Mouse (Mus musculus) thymus, postnatal 14 days (tissue): Measurements from ENCODE around the gene Egfl7.

Experiments used
- DNase-seq: peaks from one replicate; pipeline ENCODE4 v3.0.0; 2021

The Egfl7 gene

DNA sequence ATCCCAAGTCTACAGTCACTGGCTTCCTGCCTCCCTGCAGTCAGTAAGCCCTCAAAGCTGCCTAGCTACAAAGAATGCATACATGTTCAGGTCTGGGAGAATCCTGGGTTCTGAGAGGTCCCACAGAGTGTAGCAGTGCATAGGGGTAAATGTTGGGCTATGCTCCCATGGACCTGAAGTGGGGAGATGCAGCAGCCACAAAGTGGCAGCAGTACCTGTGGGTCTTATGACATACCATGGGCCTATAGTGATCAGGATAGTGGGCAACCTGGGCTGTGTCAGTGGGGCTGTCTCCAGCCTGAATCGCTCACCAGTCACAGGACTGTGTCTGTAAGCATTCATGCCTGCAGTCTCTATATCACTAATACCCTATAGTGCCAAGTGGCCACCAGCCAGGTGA lies at the start of gene Egfl7:
TSS of gene Egfl7 (plus strand) at position 301 of the 400 bp plus-strand sequence.
- no peak for DNase-seq

DNA sequence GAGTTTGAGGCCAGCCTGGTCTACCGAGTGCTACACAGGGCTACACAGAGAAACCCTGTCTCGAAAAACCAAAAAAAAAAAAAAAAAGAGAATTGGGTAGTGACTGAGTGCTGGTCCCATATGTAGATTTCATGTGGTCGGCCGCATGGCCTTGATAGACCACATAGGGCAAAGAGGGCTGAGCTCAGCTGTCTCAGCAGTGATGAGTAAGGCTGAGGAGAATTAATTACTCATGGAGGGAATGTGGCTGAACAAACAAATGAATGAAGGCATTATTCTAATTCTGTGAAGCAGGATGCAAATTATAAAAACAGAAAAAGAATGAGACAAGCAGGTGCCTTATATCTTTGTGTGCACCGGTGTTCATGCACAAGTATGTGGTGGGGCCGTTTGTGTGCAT lies 48.0 kb upstream of the Egfl7 start:
- no peak for DNase-seq

DNA sequence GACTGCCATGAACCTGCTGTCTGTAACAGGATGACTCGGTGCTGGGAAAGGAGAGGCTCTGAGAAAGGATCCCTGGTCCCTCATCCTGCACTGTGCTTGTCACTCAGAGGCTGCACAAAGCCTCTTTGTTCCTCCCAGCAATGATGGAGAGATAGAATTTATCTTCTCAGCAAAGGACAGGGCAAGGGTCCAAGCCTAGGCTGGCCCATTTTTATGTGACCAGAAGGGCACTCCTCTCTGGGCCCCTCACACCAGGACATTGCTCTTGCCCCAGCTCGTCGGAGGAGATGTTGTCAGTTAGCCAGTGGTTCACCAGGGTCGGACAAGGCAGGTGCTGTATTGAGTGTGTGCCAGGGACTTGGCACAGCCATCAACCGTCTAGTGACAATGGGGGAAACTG lies 46.6 kb upstream of the Egfl7 start:
- DNase-seq: no peak

DNA sequence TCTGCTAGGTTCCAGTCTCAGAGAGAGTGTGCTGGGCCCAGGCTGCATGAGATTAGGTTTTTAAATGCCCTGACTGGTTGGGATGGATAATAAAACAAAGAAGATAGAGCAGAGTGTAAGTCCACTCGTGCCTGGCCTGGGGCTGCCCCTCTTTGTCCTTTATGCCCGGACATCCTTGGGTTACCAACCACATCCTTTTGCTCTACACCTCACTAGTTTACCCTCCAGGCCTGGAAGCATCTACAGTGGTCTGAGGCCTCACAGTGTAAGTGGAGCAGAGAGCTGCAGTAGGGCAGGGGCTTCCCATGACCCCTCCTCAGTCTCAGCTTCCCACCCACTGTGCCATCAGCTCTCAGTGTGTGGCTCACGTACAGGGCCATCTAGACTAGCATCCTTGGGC lies 45.7 kb upstream of the Egfl7 start:
- DNase-seq: no peak

DNA sequence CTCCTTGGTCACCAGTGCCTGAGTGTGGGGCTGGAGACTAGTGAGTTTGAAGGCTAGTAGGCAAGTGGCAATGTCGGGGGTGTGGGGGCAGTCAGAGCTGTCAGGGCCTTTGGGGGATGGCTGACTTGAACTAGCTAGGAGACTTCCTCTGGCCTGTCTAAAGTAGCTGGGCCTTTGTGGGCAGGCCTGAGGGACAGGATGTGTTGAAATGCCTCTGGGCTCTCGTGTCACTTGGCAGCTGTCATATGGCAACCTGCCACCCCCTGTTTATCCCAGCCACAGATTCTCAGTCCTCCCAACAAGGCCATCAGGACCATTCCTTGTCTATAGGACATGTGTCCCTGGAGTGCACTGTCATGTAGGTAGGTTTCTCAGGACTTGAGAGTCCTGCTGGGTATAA lies 45.2 kb upstream of the Egfl7 start:
- no peak for DNase-seq

DNA sequence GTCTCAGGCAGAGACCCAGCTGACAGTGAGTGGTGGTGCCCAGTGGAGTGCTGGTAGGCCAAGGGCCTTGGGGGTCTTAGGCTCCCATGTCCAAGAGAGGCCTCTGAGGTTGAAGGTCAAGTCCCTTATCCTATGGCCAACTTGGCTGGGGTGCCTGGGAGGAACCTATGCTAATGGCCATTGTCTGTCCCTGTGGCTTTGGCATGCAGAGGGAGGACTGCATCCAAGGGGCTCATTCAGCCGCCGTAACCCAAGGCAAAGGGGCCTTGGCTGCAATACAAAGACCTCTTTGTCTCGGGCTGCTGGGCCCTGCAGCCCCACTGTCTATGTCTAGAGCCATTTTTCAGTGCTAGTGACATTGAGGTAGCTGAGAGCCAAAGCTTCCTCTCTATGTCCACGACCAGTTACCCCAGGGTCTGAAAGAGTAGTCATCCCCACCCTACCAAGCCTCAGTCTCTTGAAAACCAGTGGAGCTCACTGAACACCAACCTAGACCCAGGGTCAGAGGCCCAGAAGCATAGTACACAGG lies 44.2 kb upstream of the Egfl7 start:
- DNase-seq: no peak

DNA sequence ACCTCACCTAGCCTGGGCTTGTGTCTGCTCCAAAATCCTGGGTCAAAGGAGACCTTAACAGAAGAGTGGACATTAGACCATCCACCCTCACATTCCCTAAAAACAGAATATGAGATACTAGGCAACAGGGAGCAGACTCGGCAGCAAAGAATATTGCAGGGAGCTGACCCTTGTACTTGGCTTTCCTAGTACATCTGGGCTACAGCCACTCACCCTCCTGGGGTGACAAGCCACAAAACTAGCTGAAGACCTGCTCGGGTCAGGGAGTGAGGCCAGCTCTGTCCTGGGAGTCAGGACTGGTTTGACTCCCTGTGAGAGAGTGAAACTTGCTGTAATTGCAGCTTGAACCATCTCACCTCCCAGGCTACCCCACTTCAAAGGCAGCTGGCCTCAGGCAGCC lies 40.3 kb upstream of the Egfl7 start:
- DNase-seq: no peak

DNA sequence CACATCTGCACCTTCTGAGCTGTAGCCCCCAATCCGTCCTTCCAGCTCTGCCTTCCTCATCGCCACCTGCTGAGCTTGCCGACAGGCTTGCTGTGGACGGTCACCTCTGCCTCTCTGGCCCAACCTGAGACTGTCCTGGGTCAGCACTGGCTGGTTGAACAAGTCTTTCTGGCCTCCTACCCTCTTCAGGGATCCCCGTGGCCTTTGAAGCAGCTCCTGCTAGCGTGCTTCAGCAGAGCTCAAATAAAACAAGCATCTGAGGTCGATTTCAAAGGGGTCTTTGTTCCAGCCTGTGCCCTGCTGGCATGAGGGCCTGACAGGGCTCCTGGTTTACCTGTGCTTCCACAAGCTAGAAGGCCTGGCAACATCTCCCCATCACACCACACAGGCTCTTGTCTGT lies 39.1 kb upstream of the Egfl7 start:
- no peak for DNase-seq

DNA sequence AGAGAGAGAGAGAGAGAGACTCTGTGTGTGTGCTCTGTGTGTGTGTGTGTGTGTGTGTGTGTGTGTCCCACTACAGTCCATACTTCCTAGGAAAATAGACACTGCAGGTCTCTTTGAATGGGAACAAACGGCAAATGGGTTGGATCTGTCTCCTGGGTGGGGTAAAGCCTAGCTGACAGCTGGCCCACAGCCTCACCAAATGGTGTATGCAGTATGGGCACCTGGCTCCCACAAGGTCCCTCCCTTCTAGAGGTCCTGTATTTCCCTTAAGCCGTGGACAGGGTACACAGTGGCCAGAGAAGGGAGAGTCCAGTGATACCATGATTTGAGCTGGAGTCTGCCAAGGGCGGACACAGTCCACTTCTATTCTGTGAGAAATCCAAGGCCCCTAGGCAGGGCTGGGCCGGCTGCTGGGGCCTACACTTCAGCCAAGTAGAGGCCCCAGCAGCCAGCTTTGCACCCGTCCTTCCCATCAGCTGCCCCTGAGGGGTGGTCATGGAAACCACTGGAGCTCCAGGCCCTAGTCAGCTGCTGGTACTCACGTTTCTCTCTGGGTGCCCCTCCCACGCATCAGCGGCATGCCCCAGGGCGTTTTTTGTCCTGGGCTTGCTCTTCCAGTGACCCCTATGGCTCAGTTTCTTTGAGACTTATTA lies 38.4 kb upstream of the Egfl7 start:
- DNase-seq: no peak

DNA sequence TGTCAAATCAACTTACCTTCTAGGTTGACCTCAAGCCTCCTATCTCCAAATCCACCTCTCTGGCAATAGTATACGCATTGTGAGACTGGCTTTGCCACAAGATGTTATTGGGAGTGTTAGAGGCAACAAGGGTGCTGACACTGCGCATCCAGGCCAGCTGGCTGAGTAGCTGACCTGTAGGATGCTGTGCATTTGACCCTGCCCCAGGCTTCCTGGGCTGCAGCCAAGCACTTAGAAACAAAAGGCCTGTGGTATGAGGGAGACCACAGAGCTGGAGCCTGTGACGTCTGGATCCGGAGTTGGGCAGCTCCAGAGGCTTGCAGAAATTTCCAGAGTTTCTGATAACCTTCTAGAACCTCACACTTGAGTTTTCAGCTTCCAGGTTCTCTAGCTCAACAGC lies 36.7 kb upstream of the Egfl7 start:
- DNase-seq: no peak

DNA sequence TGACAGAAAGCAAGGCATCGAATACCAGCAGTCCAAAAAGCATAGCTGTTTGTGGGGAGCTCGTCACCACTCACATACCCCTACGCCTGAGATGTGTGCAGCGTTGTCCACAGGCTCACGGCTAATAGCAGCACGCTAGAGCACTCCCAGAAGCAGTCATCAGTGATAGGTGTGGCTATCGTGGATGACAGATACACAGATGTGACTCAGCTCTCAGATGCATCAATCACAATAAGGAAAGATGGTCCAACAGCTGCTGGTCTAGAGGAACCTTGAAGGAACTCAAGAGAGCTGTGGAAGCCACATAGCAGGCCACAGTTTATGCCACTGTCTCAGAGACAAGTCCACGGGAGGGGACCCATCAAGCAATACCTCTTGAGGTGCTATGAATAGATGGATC lies 36.0 kb upstream of the Egfl7 start:
- DNase-seq: no peak

DNA sequence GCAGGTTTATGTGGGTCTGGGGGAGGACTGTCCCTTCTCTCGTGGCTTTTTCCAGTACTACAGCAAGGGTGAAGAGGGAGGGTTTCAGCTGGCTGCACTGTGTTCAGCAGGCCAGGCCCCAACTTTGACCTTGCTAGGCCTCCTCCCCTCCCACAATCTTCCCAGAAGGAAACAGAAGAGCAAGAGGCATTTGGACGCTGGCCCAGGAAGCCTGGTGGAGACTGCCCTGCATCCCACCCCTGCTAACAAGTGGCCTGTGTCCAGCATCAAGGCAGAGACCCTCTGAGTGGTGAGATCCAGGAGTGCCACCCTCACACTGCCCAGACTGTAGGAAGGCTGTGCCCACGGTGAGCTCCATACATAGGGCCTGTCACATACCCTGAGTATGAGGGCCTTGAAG lies 35.5 kb upstream of the Egfl7 start:
- DNase-seq: no peak

DNA sequence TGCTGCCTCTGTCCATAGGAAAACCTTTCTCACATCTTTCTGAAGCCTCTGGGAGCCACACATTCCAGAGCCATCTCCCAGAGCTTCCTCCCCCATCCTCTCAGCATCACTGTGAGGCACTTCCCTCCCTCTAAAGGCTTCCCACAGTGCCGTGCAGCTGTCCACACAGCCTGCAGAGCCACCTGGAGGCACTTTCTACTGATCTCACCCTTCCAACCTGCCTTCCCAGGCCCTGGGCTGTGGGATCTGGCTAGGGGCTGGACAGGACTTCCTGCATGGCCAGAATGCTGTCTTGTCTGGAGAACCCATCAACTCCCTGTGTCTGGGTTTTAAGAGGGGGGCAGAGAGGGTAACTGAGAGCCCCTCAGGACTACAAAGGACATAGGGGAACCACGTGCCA lies 32.3 kb upstream of the Egfl7 start:
- DNase-seq: no peak

DNA sequence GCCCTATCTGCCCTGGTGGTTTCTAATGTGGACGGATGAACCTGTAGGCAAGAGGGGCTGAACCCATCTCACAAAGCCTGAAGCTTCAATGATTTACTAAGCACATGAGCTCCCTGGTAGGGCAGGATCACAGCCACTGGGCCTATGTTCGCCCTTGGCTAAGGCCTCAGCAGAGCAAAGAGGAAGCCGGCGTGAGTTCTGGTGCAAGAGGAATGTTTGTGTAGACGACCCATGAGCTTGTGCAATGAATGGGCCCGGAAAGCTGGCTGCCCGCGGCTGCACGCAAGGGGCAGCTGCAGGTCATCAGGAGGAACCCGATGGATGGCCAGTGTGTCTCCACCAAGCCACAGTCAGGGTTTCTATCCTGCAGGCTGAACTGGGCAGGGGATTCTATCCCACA lies 30.0 kb upstream of the Egfl7 start:
- DNase-seq: peak; percentile 36

DNA sequence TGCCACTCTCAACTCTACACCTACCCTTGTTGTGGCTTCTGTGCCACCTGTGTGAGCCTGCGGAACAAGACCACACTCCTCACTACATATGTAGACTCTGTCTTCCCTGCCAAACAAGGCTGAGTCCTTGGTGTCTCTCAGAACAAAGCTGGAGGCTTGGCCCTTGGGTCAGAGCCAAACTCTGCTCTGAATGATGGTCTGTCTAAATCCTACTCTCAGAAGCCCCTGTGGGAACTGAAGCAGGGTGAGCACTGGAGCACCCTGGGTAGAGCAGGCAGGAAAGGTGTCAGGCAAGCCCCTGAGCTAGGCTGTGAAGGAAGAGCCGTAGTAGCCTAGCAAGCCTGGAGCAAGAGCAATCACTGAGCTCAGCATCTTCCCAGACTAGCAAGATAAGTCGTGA lies 29.6 kb upstream of the Egfl7 start:
- peak; percentile 60 for DNase-seq

DNA sequence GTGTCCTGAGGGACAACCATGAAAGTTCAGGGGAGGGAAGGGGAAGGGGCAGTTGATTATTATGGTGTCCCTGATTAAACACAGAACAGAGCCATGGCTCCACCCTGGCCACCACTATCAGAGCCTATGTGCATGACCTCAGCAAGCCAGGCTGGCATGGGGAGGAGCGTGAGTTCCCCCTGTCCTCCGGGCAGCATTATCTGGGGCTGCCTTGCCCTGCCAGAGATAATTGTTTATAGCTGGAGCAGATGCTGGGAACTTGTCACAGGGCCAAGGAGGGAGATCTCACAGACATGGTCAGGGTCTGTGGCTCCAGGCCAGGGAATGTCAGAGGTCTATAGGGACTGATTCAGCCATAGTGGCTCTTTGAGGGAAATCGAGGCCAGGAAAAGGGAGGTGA lies 29.0 kb upstream of the Egfl7 start:
- no peak for DNase-seq

DNA sequence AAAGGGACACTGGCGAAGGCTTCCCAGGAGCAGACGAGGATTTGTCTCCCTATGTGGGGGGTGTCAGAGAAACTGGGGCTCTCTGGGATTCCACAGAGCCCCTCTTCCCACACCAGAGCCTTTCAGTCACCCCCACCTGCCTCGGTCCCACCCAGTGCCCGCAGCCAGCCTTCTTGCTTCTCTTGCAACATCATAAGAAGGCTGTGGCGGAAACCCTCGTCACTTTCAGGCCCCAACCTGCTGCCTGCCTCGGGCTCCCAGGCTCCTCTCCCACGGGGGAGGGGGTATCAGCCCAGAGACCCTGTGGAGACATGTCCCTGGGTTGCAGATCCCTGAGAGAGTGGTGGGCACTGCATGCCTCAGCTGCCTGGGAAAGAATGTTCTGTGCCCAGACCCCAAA lies 28.4 kb upstream of the Egfl7 start:
- DNase-seq: peak; percentile 83

DNA sequence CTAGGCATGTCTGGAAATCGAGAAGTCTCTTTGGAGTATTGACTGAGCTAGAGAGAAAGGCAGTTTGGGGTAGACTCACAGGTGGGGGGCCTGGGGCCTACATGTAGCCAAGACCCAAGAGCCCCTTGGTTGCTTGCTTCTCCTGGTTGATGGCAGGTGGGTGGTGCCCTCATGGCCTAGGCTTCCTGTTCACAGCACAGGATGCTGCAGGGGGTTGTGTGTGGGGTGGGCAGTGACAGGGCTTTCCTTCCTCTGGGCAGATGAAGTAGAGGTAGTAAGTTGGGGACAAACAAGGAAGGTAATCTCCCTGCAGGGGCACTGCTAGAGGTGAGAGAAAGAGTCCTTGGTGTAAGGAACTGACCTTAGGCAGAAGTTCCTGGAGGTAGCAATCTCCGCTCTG lies 27.7 kb upstream of the Egfl7 start:
- peak; percentile 84 for DNase-seq

DNA sequence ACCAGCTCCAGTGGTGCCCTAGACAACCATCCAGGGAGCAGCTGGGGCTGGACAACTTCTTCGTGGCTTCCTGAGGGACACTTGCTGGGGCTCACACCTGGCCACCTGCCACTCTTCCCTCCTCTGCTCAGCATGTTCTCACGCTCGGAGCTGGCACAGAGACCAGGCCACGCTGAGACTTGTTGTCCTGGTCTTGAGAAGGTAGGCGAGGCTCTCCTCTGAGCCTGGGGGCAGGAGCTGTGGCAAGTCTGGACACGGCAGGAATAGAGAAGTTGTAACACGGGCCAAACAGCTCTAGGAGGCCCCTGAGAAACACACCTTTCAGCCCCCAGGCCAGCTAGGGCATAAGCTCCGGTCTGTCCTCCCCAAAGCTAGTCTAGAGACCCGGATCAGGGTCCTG lies 25.9 kb upstream of the Egfl7 start:
- no peak for DNase-seq

DNA sequence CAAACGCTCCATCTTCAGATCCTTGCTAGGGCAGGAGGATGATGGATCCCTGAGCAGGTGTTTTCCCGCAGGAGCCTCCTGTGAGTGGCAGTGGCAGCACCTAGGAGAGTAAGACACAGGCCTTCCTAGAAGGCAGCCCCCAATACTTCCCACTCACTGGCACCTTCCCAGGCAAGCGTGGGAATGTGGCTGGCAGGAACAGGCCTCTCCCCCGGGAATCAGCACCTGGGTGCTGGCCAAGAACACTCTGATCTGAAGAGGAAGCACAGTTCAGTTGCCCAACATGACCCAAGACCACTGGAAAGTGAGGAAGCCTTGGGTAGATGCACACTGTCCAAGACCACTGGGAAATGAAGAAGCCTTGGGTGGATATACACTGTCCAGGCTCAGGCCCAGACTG lies 24.7 kb upstream of the Egfl7 start:
- no peak for DNase-seq

DNA sequence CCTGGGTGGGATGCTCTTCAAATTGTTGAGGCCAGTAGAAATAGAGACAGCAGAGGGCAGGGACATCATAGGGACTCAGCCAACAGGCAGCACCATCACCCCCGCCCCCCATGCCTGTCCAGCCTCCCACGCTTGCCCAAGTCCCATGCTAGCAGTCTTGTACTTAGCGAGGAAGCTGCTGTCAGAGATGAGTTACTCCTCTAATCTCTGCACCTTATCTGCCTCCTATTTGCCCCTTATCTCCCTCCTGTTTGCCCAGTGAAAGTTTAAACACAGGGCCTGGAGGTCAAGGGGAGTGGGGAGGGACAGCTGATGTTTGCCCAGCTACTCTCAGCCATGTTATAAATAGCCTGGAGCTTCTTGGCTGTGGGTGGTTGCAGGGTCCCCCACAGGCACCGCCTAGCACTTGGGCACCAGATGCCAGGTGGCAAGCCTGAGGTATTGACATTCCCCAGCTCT lies 23.2 kb upstream of the Egfl7 start:
- peak; percentile 44 for DNase-seq

DNA sequence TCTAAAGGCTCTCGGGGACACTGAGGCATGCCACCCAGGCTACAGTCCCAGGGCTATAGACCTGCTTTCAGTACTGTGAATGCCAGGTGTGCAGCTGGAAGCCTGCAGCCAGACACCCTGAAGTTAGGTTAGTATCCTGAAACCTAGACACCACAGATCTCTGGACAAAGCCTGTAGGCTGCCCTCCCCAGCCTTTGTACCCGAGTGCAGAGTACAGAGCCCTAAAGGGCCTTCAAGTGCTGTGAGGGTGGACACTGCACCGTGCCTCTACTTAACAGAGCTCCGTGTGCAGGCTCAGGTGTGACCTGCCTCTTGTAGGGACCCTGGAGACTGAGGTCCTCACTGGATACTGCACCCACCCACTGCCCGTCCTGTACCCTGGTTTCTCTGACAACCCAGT lies 19.3 kb upstream of the Egfl7 start:
- DNase-seq: no peak

DNA sequence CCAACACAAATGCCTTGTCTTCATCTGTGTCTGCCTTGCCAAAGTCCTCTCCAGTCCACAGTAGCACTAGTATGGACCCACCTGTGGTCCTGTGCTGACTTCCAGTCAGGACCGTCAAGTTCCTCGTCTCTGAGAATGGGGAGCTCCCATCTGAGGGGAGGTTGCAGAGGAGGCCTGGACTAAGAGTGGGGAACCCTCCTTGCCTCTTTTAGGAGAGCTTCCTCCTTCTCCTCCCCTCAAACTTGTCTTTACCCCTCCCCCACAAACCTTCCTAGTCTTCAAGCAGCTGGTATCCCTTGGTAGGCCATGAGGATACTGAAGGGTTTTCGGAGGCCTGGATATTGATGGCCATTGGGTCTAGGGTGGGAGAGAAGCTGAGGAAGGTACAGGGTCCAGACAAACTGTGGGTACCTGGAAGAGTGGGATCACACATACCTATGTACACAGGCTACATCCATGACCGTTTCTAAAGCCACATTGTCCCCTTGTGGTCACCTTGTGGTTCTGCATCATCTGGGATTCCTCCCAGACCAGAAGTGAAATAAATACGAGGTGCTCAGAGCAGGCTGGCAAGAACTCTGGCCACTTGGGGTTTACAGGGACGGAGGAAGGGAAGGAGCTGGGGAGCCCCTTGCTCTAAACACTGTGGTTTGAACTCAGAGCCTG lies 18.3 kb upstream of the Egfl7 start:
- DNase-seq: peak; percentile 40

DNA sequence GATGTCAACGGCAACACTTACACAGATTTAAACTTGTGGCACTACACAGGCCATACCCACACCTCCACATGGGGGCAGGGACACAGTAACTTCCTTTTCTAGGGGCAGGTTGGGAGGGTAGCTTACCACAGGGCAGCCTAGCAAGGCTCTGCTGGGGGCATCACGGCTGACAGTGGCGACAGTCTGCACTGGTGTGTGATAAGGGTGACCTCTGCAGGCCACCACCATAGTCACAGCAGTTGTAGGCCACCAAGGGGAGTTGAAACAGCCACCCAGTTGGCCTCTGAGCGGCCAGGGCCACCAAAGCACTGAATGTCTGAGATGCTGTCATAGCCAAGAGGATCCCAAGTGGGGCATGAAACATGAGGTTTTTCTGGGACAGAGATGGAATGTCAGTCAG lies 13.6 kb upstream of the Egfl7 start:
- peak; percentile 84 for DNase-seq

DNA sequence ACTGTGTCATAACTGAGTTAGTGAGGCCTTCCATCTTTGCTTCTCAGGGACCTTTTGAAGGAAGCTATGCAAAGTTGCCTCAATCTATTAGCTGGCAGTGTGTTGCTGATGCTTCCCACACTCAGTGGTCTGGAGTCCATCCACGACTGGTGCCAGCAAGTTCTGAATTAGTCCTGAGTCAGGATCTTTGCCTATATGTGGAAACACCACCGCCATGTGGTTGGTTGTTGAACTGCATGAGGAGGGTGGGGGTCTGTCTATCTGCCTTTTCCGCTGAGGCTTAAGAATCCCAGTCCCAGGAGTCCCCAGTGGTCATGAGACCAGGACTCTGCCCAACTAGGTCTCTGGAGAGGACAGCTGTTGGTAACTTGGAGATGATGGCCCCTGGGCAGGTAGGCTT lies 9.8 kb upstream of the Egfl7 start:
- DNase-seq: peak; percentile 75
